Mouse (Mus musculus): ENCODE data around the gene Efhd1. TPM values are rescaled to one million over a fixed set of nuclear protein-coding genes. Genes with fewer than 3 reads are reported as not detected.

Gene Efhd1
- total and polyA plus RNA-seq, 3 experiments, result 0.27 TPM; not detected in 2

DNA sequence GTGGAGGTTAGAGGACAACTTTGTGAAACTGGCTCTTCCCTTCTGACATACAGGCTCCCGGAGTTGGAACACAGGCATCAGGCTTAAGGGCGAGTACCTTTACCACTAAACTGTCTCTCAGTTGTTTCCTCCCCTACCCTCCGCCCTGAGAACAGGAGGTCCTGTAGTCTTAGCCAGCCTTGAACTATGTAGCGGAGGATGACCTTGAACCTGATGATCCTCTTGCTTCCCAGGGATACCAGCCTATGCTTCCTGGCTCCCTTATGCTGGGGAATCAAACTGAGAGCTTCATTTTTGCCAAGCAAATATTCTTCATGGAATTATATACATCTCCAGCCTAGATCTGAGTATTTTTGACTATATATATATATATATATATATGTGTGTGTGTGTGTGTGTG, 67.6 kb downstream of the Efhd1 start:
- ATAC-seq (ENCODE audit: extremely low read depth, insufficient number of reproducible peaks, low FRiP score, poor library complexity, severe bottlenecking), result no peak
- H3K4me1 ChIP-seq (ENCODE audit: insufficient read depth, low read depth, low read length), result peaks cover 41% of the 10 kb centered on the region

DNA sequence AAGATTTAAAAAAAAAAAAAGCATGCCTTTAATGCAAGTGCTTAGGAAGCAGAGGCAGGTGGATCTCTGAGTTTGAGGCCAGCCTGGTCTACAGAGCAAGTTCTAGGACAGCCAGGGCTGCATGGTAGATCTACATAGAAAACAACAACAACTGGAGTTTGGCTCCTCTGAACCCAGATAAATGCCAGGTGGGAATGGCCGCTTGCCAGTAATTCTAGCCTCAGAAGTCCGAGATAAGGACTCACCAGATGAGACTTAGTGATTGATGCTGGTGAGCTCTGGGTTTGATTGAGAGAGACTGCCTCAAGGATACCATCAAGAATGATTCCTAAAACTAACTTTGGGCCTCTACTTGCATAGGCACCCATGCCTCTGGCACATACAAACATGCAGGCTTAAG, 86.4 kb downstream of the Efhd1 start:
- DNase-seq (ENCODE audit: low spot score) (no peak), ATAC-seq (ENCODE audit: extremely low read depth, insufficient number of reproducible peaks, low FRiP score, poor library complexity, severe bottlenecking) (no peak)
- Histone ChIP-seq H3K4me3 (ENCODE audit: low read depth, low read length) (no peak overlapping the region), H3K9me3 (replicated peaks) (no peaks in the 10 kb centered on the region), H3K36me3 (replicated peaks) (peaks cover 59% of the 10 kb centered on the region), H3K27me3 (ENCODE audit: insufficient read depth, low read length) (no peaks in the 10 kb centered on the region), H3K4me1 (ENCODE audit: insufficient read depth, low read depth, low read length) (peaks cover 4% of the 10 kb centered on the region; the same call in 1 of the 2 replicates)
- TF ChIP-seq GATA2 (IDR thresholded peaks at IDR 0.05; ENCODE audit: borderline replicate concordance, low read depth, low read length), result no peak
- no peak for TF ChIP-seq POLR2AphosphoS5 (IDR thresholded peaks at IDR 0.05; ENCODE audit: insufficient replicate concordance, low read depth, low read length)
- TF ChIP-seq TAL1 (conservative IDR thresholded peaks at IDR 0.05; ENCODE audit: low read depth, low read length), result no peak
- no peak for TF ChIP-seq GATA1 (IDR thresholded peaks at IDR 0.05; ENCODE audit: borderline replicate concordance, low read length)
- TF ChIP-seq CTCF (IDR thresholded peaks at IDR 0.05; ENCODE audit: low read depth, low read length), result no peak

More for the DNA sequence above, 67.6 kb downstream of the Efhd1 start:
- Histone ChIP-seq H3K36me3 (replicated peaks) (peaks cover 57% of the 10 kb centered on the region), H3K27me3 (ENCODE audit: insufficient read depth, low read length) (no peaks in the 10 kb centered on the region), H3K4me3 (ENCODE audit: low read depth, low read length) (no peak overlapping the region), H3K9me3 (replicated peaks) (no peaks in the 10 kb centered on the region)
- TF ChIP-seq GATA1 (IDR thresholded peaks at IDR 0.05; ENCODE audit: borderline replicate concordance, low read length), result no peak
- TF ChIP-seq GATA2 (IDR thresholded peaks at IDR 0.05; ENCODE audit: borderline replicate concordance, low read depth, low read length), result no peak
- no peak for TF ChIP-seq TAL1 (conservative IDR thresholded peaks at IDR 0.05; ENCODE audit: low read depth, low read length)
- TF ChIP-seq POLR2AphosphoS5 (IDR thresholded peaks at IDR 0.05; ENCODE audit: insufficient replicate concordance, low read depth, low read length), result no peak
- no peak for TF ChIP-seq CTCF (IDR thresholded peaks at IDR 0.05; ENCODE audit: low read depth, low read length)
- DNase-seq (ENCODE audit: low spot score), result no peak

DNA sequence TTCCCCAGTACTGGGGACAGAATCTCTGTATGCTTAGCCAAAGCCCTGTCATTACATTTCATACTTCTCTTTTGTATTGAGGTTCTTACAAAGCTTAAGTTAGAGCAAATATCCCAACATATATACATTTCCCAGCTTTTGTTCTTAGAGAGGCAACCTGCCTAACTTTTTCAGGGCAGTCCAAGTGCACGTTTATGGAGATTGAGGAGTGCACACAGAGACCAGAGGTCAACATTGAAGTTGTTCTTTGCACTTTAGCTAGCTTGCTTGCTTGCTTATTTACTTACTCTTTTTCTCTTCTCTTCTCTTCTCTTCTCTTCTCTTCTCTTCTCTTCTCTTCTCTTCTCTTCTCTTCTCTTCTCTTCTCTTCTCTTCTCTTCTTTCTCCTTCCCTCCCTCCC, 96.1 kb downstream of the Efhd1 start:
- ATAC-seq (ENCODE audit: extremely low read depth, insufficient number of reproducible peaks, low FRiP score, poor library complexity, severe bottlenecking) (no peak), DNase-seq (ENCODE audit: low spot score) (no peak)
- H3K9me3 ChIP-seq (replicated peaks), result no peaks in the 10 kb centered on the region
- peaks cover 45% of the 10 kb centered on the region for H3K36me3 ChIP-seq (replicated peaks)
- H3K4me1 ChIP-seq (ENCODE audit: insufficient read depth, low read depth, low read length), result no peaks in the 10 kb centered on the region
- H3K4me3 ChIP-seq (ENCODE audit: low read depth, low read length), result no peak overlapping the region
- H3K27me3 ChIP-seq (ENCODE audit: insufficient read depth, low read length), result no peaks in the 10 kb centered on the region
- no peak for TF ChIP-seq GATA1 (IDR thresholded peaks at IDR 0.05; ENCODE audit: borderline replicate concordance, low read length)
- no peak for TF ChIP-seq CTCF (IDR thresholded peaks at IDR 0.05; ENCODE audit: low read depth, low read length)
- no peak for TF ChIP-seq POLR2AphosphoS5 (IDR thresholded peaks at IDR 0.05; ENCODE audit: insufficient replicate concordance, low read depth, low read length)
- no peak for TF ChIP-seq GATA2 (IDR thresholded peaks at IDR 0.05; ENCODE audit: borderline replicate concordance, low read depth, low read length)
- TF ChIP-seq TAL1 (conservative IDR thresholded peaks at IDR 0.05; ENCODE audit: low read depth, low read length), result no peak

Other genes with a start within 250 kb of the Efhd1 start
- not detected in 2 replicates for gene Alppl2, start 174.4 kb upstream of the Efhd1 start, total RNA-seq (2014; fragmentation: Nextera tagmentation)
- gene Alppl2, start 174.4 kb upstream of the Efhd1 start, total RNA-seq (2017), result not detected in 2 replicates
- gene Alppl2, start 174.4 kb upstream of the Efhd1 start, polyA plus RNA-seq (2012), result not detected in 2 replicates
- gene Alpi, start 162.8 kb upstream of the Efhd1 start, total RNA-seq (2014; fragmentation: Nextera tagmentation), result not detected in 2 replicates
- gene Alpi, start 162.8 kb upstream of the Efhd1 start, total RNA-seq (2017), result 0.06 TPM in 1 of 2 replicates, not detected in the other
- not detected in 2 replicates for gene Alpi, start 162.8 kb upstream of the Efhd1 start, polyA plus RNA-seq (2012)
- gene Akp3, start 139.4 kb upstream of the Efhd1 start, total RNA-seq (2014; fragmentation: Nextera tagmentation), result not detected in 2 replicates
- 0.11 TPM in 1 of 2 replicates, not detected in the other for gene Akp3, start 139.4 kb upstream of the Efhd1 start, total RNA-seq (2017)
- not detected in 2 replicates for gene Akp3, start 139.4 kb upstream of the Efhd1 start, polyA plus RNA-seq (2012)
- not detected in 2 replicates for gene Ecel1, start 107.8 kb upstream of the Efhd1 start, total RNA-seq (2014; fragmentation: Nextera tagmentation)
- gene Ecel1, start 107.8 kb upstream of the Efhd1 start, total RNA-seq (2017), result not detected in 2 replicates
- not detected in 2 replicates for gene Ecel1, start 107.8 kb upstream of the Efhd1 start, polyA plus RNA-seq (2012)
- gene Prss56, start 81.0 kb upstream of the Efhd1 start, total RNA-seq (2014; fragmentation: Nextera tagmentation), result not detected in 2 replicates
- gene Prss56, start 81.0 kb upstream of the Efhd1 start, total RNA-seq (2017), result not detected in 2 replicates
- not detected in 2 replicates for gene Prss56, start 81.0 kb upstream of the Efhd1 start, polyA plus RNA-seq (2012)
- gene Chrnd, start 73.8 kb upstream of the Efhd1 start, total RNA-seq (2014; fragmentation: Nextera tagmentation), result not detected in 2 replicates
- not detected in 2 replicates for gene Chrnd, start 73.8 kb upstream of the Efhd1 start, total RNA-seq (2017)
- not detected in 2 replicates for gene Chrnd, start 73.8 kb upstream of the Efhd1 start, polyA plus RNA-seq (2012)
- not detected in 2 replicates for gene Chrng, start 59.7 kb upstream of the Efhd1 start, total RNA-seq (2014; fragmentation: Nextera tagmentation)
- 0.12 and 0.16 TPM in 2 replicates for gene Chrng, start 59.7 kb upstream of the Efhd1 start, total RNA-seq (2017)
- not detected in 2 replicates for gene Chrng, start 59.7 kb upstream of the Efhd1 start, polyA plus RNA-seq (2012)
- gene Eif4e2, start 50.4 kb upstream of the Efhd1 start, total RNA-seq (2014; fragmentation: Nextera tagmentation), result 104 and 117 TPM in 2 replicates
- 265 and 286 TPM in 2 replicates for gene Eif4e2, start 50.4 kb upstream of the Efhd1 start, total RNA-seq (2017)
- gene Eif4e2, start 50.4 kb upstream of the Efhd1 start, polyA plus RNA-seq (2012), result 32.3 and 36.0 TPM in 2 replicates
- 122 and 139 TPM in 2 replicates for gene Gigyf2, start 62.6 kb downstream of the Efhd1 start, total RNA-seq (2014; fragmentation: Nextera tagmentation)
- gene Gigyf2, start 62.6 kb downstream of the Efhd1 start, total RNA-seq (2017), result 82.4 and 93.3 TPM in 2 replicates
- 18.8 and 26.7 TPM in 2 replicates for gene Gigyf2, start 62.6 kb downstream of the Efhd1 start, polyA plus RNA-seq (2012)
- not detected in 2 replicates for gene Kcnj13, start 130.4 kb downstream of the Efhd1 start, total RNA-seq (2014; fragmentation: Nextera tagmentation)
- gene Kcnj13, start 130.4 kb downstream of the Efhd1 start, total RNA-seq (2017), result 0.12 and 0.16 TPM in 2 replicates
- not detected in 2 replicates for gene Kcnj13, start 130.4 kb downstream of the Efhd1 start, polyA plus RNA-seq (2012)
- gene Snorc, start 205.9 kb downstream of the Efhd1 start, total RNA-seq (2014; fragmentation: Nextera tagmentation), result not detected in 2 replicates
- not detected in 2 replicates for gene Snorc, start 205.9 kb downstream of the Efhd1 start, total RNA-seq (2017)
- not detected in 2 replicates for gene Snorc, start 205.9 kb downstream of the Efhd1 start, polyA plus RNA-seq (2012)
- gene Neu2, start 245.5 kb downstream of the Efhd1 start, total RNA-seq (2014; fragmentation: Nextera tagmentation), result not detected in 2 replicates
- 0.12 and 0.38 TPM in 2 replicates for gene Neu2, start 245.5 kb downstream of the Efhd1 start, total RNA-seq (2017)
- gene Neu2, start 245.5 kb downstream of the Efhd1 start, polyA plus RNA-seq (2012), result not detected in 2 replicates

Data from G1E (cell line).